Mouse (Mus musculus): Measurements from ENCODE around the gene Onecut3.
A peak's percentile ranks its signal among the peaks of the same experiment; 100 is the strongest.

Gene Onecut3

GRCm38 (mm10) chr10:80553575-80553974, 58.9 kb downstream of the Onecut3 start:
- no peak for DNase-seq (ENCODE audit: low read depth)

- no peak for DNase-seq (ENCODE audit: low read depth)
Observed at GRCm38 (mm10) chr10:80553997-80554396, 59.4 kb downstream of the Onecut3 start.

GRCm38 (mm10) chr10:80557346-80557965, 62.8 kb downstream of the Onecut3 start:
- DNase-seq (ENCODE audit: low read depth): peak; percentile 74

- DNase-seq (ENCODE audit: low read depth): no peak
Observed at GRCm38 (mm10) chr10:80559431-80559830, 64.8 kb downstream of the Onecut3 start.

- DNase-seq (ENCODE audit: low read depth): no peak
Observed at GRCm38 (mm10) chr10:80560621-80561020, 66.0 kb downstream of the Onecut3 start.

- DNase-seq (ENCODE audit: low read depth): peak; percentile 97
Observed at GRCm38 (mm10) chr10:80561116-80561944, 66.7 kb downstream of the Onecut3 start, which contains the start of gene Rexo1. Gene Rexo1 (minus strand): TSS chr10:80561560.

GRCm38 (mm10) chr10:80566375-80567092, 71.9 kb downstream of the Onecut3 start:
- peak; percentile 93 for DNase-seq (ENCODE audit: low read depth)
